Mouse (Mus musculus): ENCODE measurements around the gene Cnnm1.
A peak's percentile ranks its signal among the peaks of the same experiment; 100 is the strongest.

The Cnnm1 gene

GRCm38 (mm10) chr19:43440112-43440737 is at the start of gene Cnnm1:
Gene Cnnm1 (plus strand): TSS chr19:43440436.
- DNase-seq, result peak; percentile 91 to 92

GRCm38 (mm10) chr19:43396327-43396726 is 43.9 kb upstream of the Cnnm1 start:
- peak; percentile 16 to 63 for DNase-seq

GRCm38 (mm10) chr19:43407181-43407580 is 33.1 kb upstream of the Cnnm1 start:
- DNase-seq, result no peak

GRCm38 (mm10) chr19:43415565-43415964 is 24.7 kb upstream of the Cnnm1 start:
- DNase-seq, result no peak

GRCm38 (mm10) chr19:43420506-43420905 is 19.7 kb upstream of the Cnnm1 start:
- DNase-seq, result no peak

- DNase-seq, result no peak
Observed at GRCm38 (mm10) chr19:43424082-43424481, 16.2 kb upstream of the Cnnm1 start.

GRCm38 (mm10) chr19:43427446-43428224 is 12.6 kb upstream of the Cnnm1 start:
- DNase-seq, result no peak

GRCm38 (mm10) chr19:43439246-43439645 is 990 bp upstream of the Cnnm1 start:
- DNase-seq, result no peak

- peak; percentile 84 to 86 for DNase-seq
Observed at GRCm38 (mm10) chr19:43440768-43441660, 778 bp downstream of the Cnnm1 start.

- DNase-seq, result no peak
Observed at GRCm38 (mm10) chr19:43441661-43441990, 1.4 kb downstream of the Cnnm1 start.

GRCm38 (mm10) chr19:43442269-43442668 is 2.0 kb downstream of the Cnnm1 start:
- DNase-seq, result no peak

- peak; percentile 52 to 69 for DNase-seq
Observed at GRCm38 (mm10) chr19:43442906-43443305, 2.7 kb downstream of the Cnnm1 start.

GRCm38 (mm10) chr19:43444636-43445205 is 4.5 kb downstream of the Cnnm1 start:
- DNase-seq, result no peak

- no peak for DNase-seq
Observed at GRCm38 (mm10) chr19:43451563-43451962, 11.3 kb downstream of the Cnnm1 start.

- peak in 1 of 2 experiments; percentile 39 for DNase-seq
Observed at GRCm38 (mm10) chr19:43452176-43452575, 11.9 kb downstream of the Cnnm1 start.

GRCm38 (mm10) chr19:43453025-43453424 is 12.8 kb downstream of the Cnnm1 start:
- DNase-seq, result no peak

- no peak for DNase-seq
Observed at GRCm38 (mm10) chr19:43459948-43460347, 19.7 kb downstream of the Cnnm1 start.

GRCm38 (mm10) chr19:43460481-43460880 is 20.2 kb downstream of the Cnnm1 start:
- DNase-seq, result peak in 1 of 2 experiments; percentile 25

- no peak for DNase-seq
Observed at GRCm38 (mm10) chr19:43462141-43462540, 21.9 kb downstream of the Cnnm1 start.

GRCm38 (mm10) chr19:43463546-43464293 is 23.5 kb downstream of the Cnnm1 start:
- DNase-seq, result no peak

GRCm38 (mm10) chr19:43464294-43464687 is 24.1 kb downstream of the Cnnm1 start:
- DNase-seq, result no peak

- no peak for DNase-seq
Observed at GRCm38 (mm10) chr19:43465076-43465475, 24.8 kb downstream of the Cnnm1 start.

Measured in cerebellum, postnatal 25 days (tissue).